Mouse (Mus musculus) limb, embryonic 12.5 days (tissue): ENCODE data around the gene Tbkbp1. TPM values are rescaled to one million over a fixed set of nuclear protein-coding genes. Genes with fewer than 3 reads are reported as not detected.

Experiments used
- ATAC-seq: fragments of 200-750 bp; cut with Nextera tagmentation; 2 replicates; pipeline ENCODE4 v1.8.0; 2017; ENCODE audit warnings: low read depth, moderate TSS enrichment; ENCODE audit not compliant: insufficient number of reproducible peaks, insufficient read depth, low FRiP score, low TSS enrichment
- H3K27ac ChIP-seq: fragments of 300-500 bp; sonication (generic); 2 replicates; pipeline ENCODE4 v1.5.1; 2016; ENCODE audit warnings: mild to moderate bottlenecking, moderate library complexity
- H3K27me3 ChIP-seq: fragments of 300-500 bp; sonication (generic); 2 replicates; pipeline ENCODE4 v1.6.1; 2016; ENCODE audit warnings: mild to moderate bottlenecking, moderate library complexity
- H3K36me3 ChIP-seq: fragments of 300-500 bp; sonication (generic); 2 replicates; pipeline ENCODE4 v1.6.1; 2016; ENCODE audit warnings: mild to moderate bottlenecking, moderate library complexity
- H3K4me1 ChIP-seq: fragments of 300-500 bp; sonication (generic); replicated peaks from 2 replicates; pipeline ENCODE4 v1.6.1; 2016
- H3K4me2 ChIP-seq: fragments of 300-500 bp; sonication (generic); 2 replicates; pipeline ENCODE4 v1.6.1; 2016; ENCODE audit warnings: mild to moderate bottlenecking, moderate library complexity
- H3K4me3 ChIP-seq: fragments of 300-500 bp; sonication (generic); replicated peaks from 2 replicates; pipeline ENCODE4 v1.5.1; 2016; ENCODE audit warnings: mild to moderate bottlenecking
- H3K9ac ChIP-seq: fragments of 300-500 bp; sonication (generic); replicated peaks from 2 replicates; pipeline ENCODE4 v1.6.1; 2016; ENCODE audit warnings: mild to moderate bottlenecking, moderate library complexity
- H3K9me3 ChIP-seq: fragments of 300-500 bp; sonication (generic); 2 replicates; pipeline ENCODE4 v1.6.1; 2016; ENCODE audit warnings: mild to moderate bottlenecking, moderate library complexity
- WGBS: fragments of 180-500 bp; shearing (Covaris S2); methylation state at CpG from one replicate; pipeline ENCODE4 v1.1.7; 2016; 5-methylcytosine and 5-hydroxymethylcytosine counted together
- polyA plus RNA-seq: library from polyadenylated mRNA; unstranded; fragments of >200 nt; fragmentation: Nextera tagmentation; extraction: Ambion mirVana; gene quantifications from 2 replicates; pipeline ENCODE4 v1.2.1, GENCODE M21; 2016

Gene Tbkbp1
- polyA plus RNA-seq, 1 experiment from 2014 or later: 8.0 TPM

- peaks cover 25% of the 10 kb centered on the region for H3K27me3 ChIP-seq
- peak; percentile 70; the same call in 1 of the 2 replicates for ATAC-seq
- 2% methylated on average over 32 of the region's 32 CpGs for WGBS
- H3K4me1 ChIP-seq: peaks cover 13% of the 10 kb centered on the region
- no peak overlapping the region for H3K27ac ChIP-seq
- H3K36me3 ChIP-seq: no peaks in the 10 kb centered on the region
- H3K9me3 ChIP-seq: no peaks in the 10 kb centered on the region
- peak overlapping the region; percentile 85 for H3K4me2 ChIP-seq
- H3K4me3 ChIP-seq: peak overlapping the region; percentile 50
- H3K9ac ChIP-seq: peak overlapping the region; percentile 60
These were observed 24.4 kb downstream of the Tbkbp1 start for GRCm38 (mm10) chr11:97126645-97127468.

GRCm38 (mm10) chr11:97124266-97125036 is 26.8 kb downstream of the Tbkbp1 start:
- Histone ChIP-seq H3K27me3 (peaks cover 15% of the 10 kb centered on the region), H3K36me3 (no peaks in the 10 kb centered on the region), H3K4me3 (no peak overlapping the region), H3K27ac (no peak overlapping the region), H3K4me1 (peaks cover 26% of the 10 kb centered on the region), H3K9me3 (no peaks in the 10 kb centered on the region), H3K9ac (no peak overlapping the region), H3K4me2 (no peak overlapping the region)
- no peak for ATAC-seq
- WGBS: 54% methylated on average over 10 of the region's 10 CpGs

- Histone ChIP-seq H3K4me2 (no peak overlapping the region), H3K27me3 (peaks cover 22% of the 10 kb centered on the region), H3K9ac (no peak overlapping the region), H3K27ac (no peak overlapping the region), H3K4me3 (no peak overlapping the region), H3K4me1 (peaks cover 26% of the 10 kb centered on the region), H3K36me3 (no peaks in the 10 kb centered on the region), H3K9me3 (no peaks in the 10 kb centered on the region)
- WGBS: 20% methylated on average over 11 of the region's 11 CpGs
- no peak for ATAC-seq
These were observed 27.9 kb downstream of the Tbkbp1 start for GRCm38 (mm10) chr11:97123282-97123890.

GRCm38 (mm10) chr11:97120641-97121040 is 30.7 kb downstream of the Tbkbp1 start:
- Histone ChIP-seq H3K4me1 (peaks cover 25% of the 10 kb centered on the region), H3K27ac (0 out of 2 replicates have a peak overlapping the region, but pooled peaks have one; percentile 35), H3K4me3 (no peak overlapping the region), H3K9ac (peak overlapping the region; percentile 23), H3K27me3 (peaks cover 42% of the 10 kb centered on the region), H3K9me3 (no peaks in the 10 kb centered on the region), H3K36me3 (no peaks in the 10 kb centered on the region), H3K4me2 (no peak overlapping the region)
- WGBS: 42% methylated on average over 3 of the region's 3 CpGs
- ATAC-seq: no peak

GRCm38 (mm10) chr11:97120221-97120620 is 31.1 kb downstream of the Tbkbp1 start:
- Histone ChIP-seq H3K9ac (peak overlapping the region; percentile 23; the same call in 1 of the 2 replicates), H3K4me1 (peaks cover 29% of the 10 kb centered on the region), H3K4me3 (no peak overlapping the region), H3K27ac (no peak overlapping the region), H3K4me2 (no peak overlapping the region), H3K9me3 (no peaks in the 10 kb centered on the region), H3K27me3 (peaks cover 47% of the 10 kb centered on the region), H3K36me3 (no peaks in the 10 kb centered on the region)
- 35% methylated on average over 10 of the region's 10 CpGs for WGBS
- ATAC-seq: no peak

- no peak overlapping the region for H3K9ac ChIP-seq
- no peak for ATAC-seq
- peaks cover 82% of the 10 kb centered on the region for H3K27me3 ChIP-seq
- H3K9me3 ChIP-seq: no peaks in the 10 kb centered on the region
- H3K27ac ChIP-seq: no peak overlapping the region
- H3K4me3 ChIP-seq: peak overlapping the region; percentile 44; the same call in 1 of the 2 replicates
- peak overlapping the region; percentile 75 for H3K4me2 ChIP-seq
- 10% methylated on average over 11 of the region's 11 CpGs for WGBS
- H3K36me3 ChIP-seq: no peaks in the 10 kb centered on the region
- H3K4me1 ChIP-seq: peaks cover 32% of the 10 kb centered on the region
These were observed 35.5 kb downstream of the Tbkbp1 start for GRCm38 (mm10) chr11:97115797-97116196.

- peaks cover 23% of the 10 kb centered on the region for H3K4me1 ChIP-seq
- H3K4me3 ChIP-seq: peak within 1 kb of the TSS; percentile 44
- peak within 1 kb of the TSS; percentile 75 for H3K4me2 ChIP-seq
- no peaks in the 10 kb centered on the region for H3K9me3 ChIP-seq
- under 1% methylated on average over 86 of the region's 87 CpGs for WGBS
- H3K9ac ChIP-seq: peak within 1 kb of the TSS; percentile 53
- H3K36me3 ChIP-seq: no peaks in the 10 kb centered on the region
- peaks cover 84% of the 10 kb centered on the region for H3K27me3 ChIP-seq
- H3K27ac ChIP-seq: no peak within 1 kb of the TSS
- no peak; the same call in 1 of the 2 replicates for ATAC-seq
These were observed 36.4 kb downstream of the Tbkbp1 start, which contains the start of gene Tbx21 for GRCm38 (mm10) chr11:97114671-97115601. TSS of gene Tbx21 (minus strand) at chr11:97115331.

GRCm38 (mm10) chr11:97112519-97113125 is 38.7 kb downstream of the Tbkbp1 start:
- Histone ChIP-seq H3K9me3 (no peaks in the 10 kb centered on the region), H3K4me1 (peaks cover 21% of the 10 kb centered on the region), H3K9ac (no peak overlapping the region), H3K27me3 (peaks cover 64% of the 10 kb centered on the region), H3K36me3 (no peaks in the 10 kb centered on the region), H3K27ac (no peak overlapping the region), H3K4me2 (no peak overlapping the region), H3K4me3 (no peak overlapping the region)
- ATAC-seq: no peak
- 82% methylated on average over 9 of the region's 9 CpGs for WGBS

GRCm38 (mm10) chr11:97108976-97109375 is 42.3 kb downstream of the Tbkbp1 start:
- peaks cover 28% of the 10 kb centered on the region for H3K27me3 ChIP-seq
- H3K4me1 ChIP-seq: peaks cover 4% of the 10 kb centered on the region; the same call in 1 of the 2 replicates
- 87% methylated on average over 16 of the region's 16 CpGs for WGBS

GRCm38 (mm10) chr11:97104091-97104483 is 47.2 kb downstream of the Tbkbp1 start:
- no peak for ATAC-seq
- peaks cover 19% of the 10 kb centered on the region for H3K27me3 ChIP-seq
- no peak overlapping the region for H3K27ac ChIP-seq
- no peak overlapping the region for H3K9ac ChIP-seq
- H3K4me3 ChIP-seq: no peak overlapping the region
- H3K36me3 ChIP-seq: no peaks in the 10 kb centered on the region
- H3K9me3 ChIP-seq: no peaks in the 10 kb centered on the region
- 93% methylated on average over 9 of the region's 9 CpGs for WGBS
- H3K4me1 ChIP-seq: no peaks in the 10 kb centered on the region
- H3K4me2 ChIP-seq: no peak overlapping the region

More at GRCm38 (mm10) chr11:97108976-97109375, 42.3 kb downstream of the Tbkbp1 start:
- H3K4me3 ChIP-seq: no peak overlapping the region
- H3K4me2 ChIP-seq: no peak overlapping the region
- no peaks in the 10 kb centered on the region for H3K9me3 ChIP-seq
- H3K36me3 ChIP-seq: no peaks in the 10 kb centered on the region
- H3K9ac ChIP-seq: no peak overlapping the region
- no peak for ATAC-seq
- H3K27ac ChIP-seq: no peak overlapping the region
